Mouse (Mus musculus) lung, embryonic 14.5 days (tissue): Measurements from ENCODE around the gene F11. TPM values are rescaled to one million over a fixed set of nuclear protein-coding genes. Genes with fewer than 3 reads are reported as not detected.

Experiments
- ATAC-seq: fragments of 200-750 bp; cut with Nextera tagmentation; 2 replicates; pipeline ENCODE4 v1.8.0; 2017; ENCODE audit warnings: mild to moderate bottlenecking, moderate TSS enrichment, moderate library complexity; ENCODE audit not compliant: insufficient read depth
- DNase-seq: peaks from one replicate; pipeline ENCODE4 v3.0.0-alpha.2; 2015
- H3K27ac ChIP-seq: fragments of 300-500 bp; sonication (generic); 2 replicates; pipeline ENCODE4 v1.5.1; 2014; ENCODE audit warnings: low read depth, mild to moderate bottlenecking, moderate library complexity
- H3K27me3 ChIP-seq: fragments of 300-500 bp; sonication (generic); 2 replicates; pipeline ENCODE4 v1.6.1; 2014; ENCODE audit warnings: low read length, control low read depth; ENCODE audit not compliant: insufficient read depth
- H3K36me3 ChIP-seq: fragments of 300-500 bp; sonication (generic); 2 replicates; pipeline ENCODE4 v1.6.1; 2014; ENCODE audit warnings: control low read depth; ENCODE audit not compliant: insufficient read depth
- H3K4me1 ChIP-seq: fragments of 300-500 bp; sonication (generic); 2 replicates; pipeline ENCODE4 v1.6.1; 2014; ENCODE audit warnings: antibody characterized with exemption, control low read depth; ENCODE audit not compliant: insufficient read depth
- H3K4me2 ChIP-seq: fragments of 300-500 bp; sonication (generic); 2 replicates; pipeline ENCODE4 v1.6.1; 2014; ENCODE audit warnings: mild to moderate bottlenecking
- H3K4me3 ChIP-seq: fragments of 300-500 bp; sonication (generic); 2 replicates; pipeline ENCODE4 v1.5.1; 2014; ENCODE audit warnings: low read depth, low read length
- H3K9ac ChIP-seq: fragments of 300-500 bp; sonication (generic); 2 replicates; pipeline ENCODE4 v1.6.1; 2014
- H3K9me3 ChIP-seq: fragments of 300-500 bp; sonication (generic); 2 replicates; pipeline ENCODE4 v1.6.1; 2016; ENCODE audit warnings: low read depth, low read length, control low read depth
- CTCF ChIP-seq: IDR thresholded peaks from 2 replicates; pipeline ENCODE4 v1.5.1; 2016; ENCODE audit warnings: antibody characterized with exemption, low read depth
- WGBS: fragments of 180-500 bp; shearing (Covaris S2); extraction: QIAGEN DNeasy Blood & Tissue Kit; methylation state at CpG from one replicate; pipeline ENCODE4 v1.1.7; 2014; 5-methylcytosine and 5-hydroxymethylcytosine counted together
- polyA plus RNA-seq: library from polyadenylated mRNA; unstranded; fragments of >200 nt; fragmentation: Nextera tagmentation; extraction: Ambion mirVana; gene quantifications from 2 replicates; pipeline ENCODE4 v1.2.1, GENCODE M21; 2014

The F11 gene
- polyA plus RNA-seq, 1 experiment from 2014 or later = not detected

DNA sequence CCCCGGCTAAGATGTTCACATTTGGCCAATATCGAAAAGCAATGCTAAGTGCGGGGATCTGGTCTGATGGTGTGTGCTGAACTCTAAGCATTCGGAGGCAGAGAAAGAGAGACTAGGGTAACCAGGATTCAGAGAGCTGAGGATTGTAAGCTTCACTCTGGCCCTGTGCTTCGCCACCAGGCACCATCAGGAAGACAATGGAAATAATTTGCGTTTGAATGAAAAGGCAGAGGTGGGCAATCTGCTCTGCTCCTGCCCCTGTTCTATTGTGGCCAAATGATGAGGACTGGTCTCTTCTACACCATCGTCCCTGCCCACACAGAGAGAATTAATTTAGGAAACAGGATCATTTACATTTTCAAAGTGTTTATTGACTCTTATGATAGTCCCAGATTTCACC is 15.5 kb downstream of the F11 start:
- Histone ChIP-seq H3K4me3 (no peak overlapping the region), H3K27me3 (no peaks in the 10 kb centered on the region), H3K4me2 (no peak overlapping the region), H3K36me3 (no peaks in the 10 kb centered on the region), H3K9me3 (no peaks in the 10 kb centered on the region), H3K9ac (no peak overlapping the region), H3K27ac (no peak overlapping the region), H3K4me1 (no peaks in the 10 kb centered on the region)
- 66% methylated on average over 7 of the region's 7 CpGs for WGBS
- ATAC-seq = no peak
- TF ChIP-seq CTCF = no peak
- DNase-seq = no peak

DNA sequence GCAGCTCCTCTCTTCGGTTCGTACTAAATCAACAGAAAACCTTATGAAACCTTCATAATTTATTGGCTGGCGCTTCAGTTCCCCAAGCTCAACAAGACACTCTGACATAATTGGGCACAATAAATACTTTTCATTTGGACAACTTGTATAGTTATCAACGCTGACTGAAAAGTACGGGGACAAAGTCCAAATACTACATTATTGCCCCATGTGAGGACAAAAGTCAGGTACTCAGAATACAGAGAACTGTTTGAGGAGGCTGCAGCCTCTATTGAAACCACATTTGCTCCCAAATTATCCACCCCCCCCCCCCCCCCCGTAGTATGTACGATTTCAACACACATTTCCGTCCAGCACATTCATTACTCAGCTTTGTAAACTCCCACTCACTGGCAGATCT is 22.5 kb downstream of the F11 start:
- Histone ChIP-seq H3K9me3 (no peaks in the 10 kb centered on the region), H3K9ac (no peak overlapping the region), H3K36me3 (no peaks in the 10 kb centered on the region), H3K4me2 (no peak overlapping the region), H3K4me3 (no peak overlapping the region), H3K27ac (no peak overlapping the region), H3K4me1 (no peaks in the 10 kb centered on the region), H3K27me3 (no peaks in the 10 kb centered on the region)
- 79% methylated on average over 8 of the region's 8 CpGs for WGBS
- DNase-seq (no peak), ATAC-seq (no peak)
- no peak for TF ChIP-seq CTCF

DNA sequence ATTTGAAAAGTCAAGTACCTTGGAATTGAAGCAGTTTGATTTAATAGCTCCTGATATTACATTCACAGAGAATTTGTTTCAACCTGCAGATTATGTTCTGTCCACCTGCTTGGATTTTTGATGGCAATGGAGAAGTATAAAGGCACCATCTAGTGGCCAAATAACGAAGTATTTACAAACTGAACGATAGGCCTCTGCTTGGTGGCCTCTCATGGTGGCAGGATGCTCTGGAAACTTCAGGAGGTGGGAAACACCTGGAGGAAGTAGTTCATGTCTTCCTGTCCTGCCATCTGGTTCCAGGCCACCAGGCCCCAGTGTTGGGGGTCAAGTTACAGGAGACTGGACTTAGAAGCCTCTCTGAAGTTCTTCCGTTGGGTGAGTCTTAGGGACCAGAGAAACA is 23.5 kb downstream of the F11 start:
- DNase-seq = peak; percentile 75
- Histone ChIP-seq H3K36me3 (no peaks in the 10 kb centered on the region), H3K27me3 (no peaks in the 10 kb centered on the region), H3K4me2 (no peak overlapping the region), H3K4me3 (no peak overlapping the region), H3K9ac (no peak overlapping the region), H3K9me3 (no peaks in the 10 kb centered on the region), H3K4me1 (no peaks in the 10 kb centered on the region), H3K27ac (no peak overlapping the region)
- peak; percentile 72 for TF ChIP-seq CTCF
- ATAC-seq = peak; percentile 65; the same call in 1 of the 2 replicates
- WGBS = 22% methylated on average over 3 of the region's 3 CpGs

DNA sequence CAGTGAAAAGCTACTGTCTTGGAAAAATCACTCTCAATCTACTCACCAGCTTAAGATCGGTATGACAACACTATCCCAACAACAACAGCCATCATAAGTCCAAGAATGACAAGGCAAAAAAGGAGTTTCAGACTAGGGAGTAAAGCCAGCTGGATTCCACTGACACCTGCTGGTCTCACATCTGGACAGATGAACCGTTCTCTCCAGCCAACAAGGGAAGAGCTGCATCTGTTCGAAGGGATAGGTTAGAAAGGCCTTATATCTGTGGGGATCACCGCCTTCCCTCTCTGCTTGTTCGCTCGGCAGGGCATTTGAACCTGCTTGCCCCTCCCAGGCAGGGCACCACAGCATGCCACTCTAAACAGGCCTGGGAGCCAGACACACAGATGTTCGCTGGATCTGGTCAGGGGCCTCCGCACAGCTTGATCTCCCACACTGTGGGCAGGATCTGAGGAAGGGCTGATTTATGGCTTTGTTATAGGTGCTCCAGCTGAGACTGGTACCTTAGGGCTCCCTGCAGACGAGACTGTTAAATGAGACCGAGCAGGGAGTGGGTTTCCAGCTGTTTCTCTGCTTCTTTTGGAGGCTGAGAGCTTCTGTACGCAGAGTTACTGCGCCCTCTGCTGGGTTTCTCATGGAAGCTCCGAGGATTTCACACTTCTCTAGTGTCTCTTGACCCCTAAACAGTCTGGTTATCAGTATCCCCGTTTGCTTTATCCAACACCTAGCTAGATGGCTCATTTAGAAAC is 25.5 kb downstream of the F11 start:
- no peaks in the 10 kb centered on the region for H3K9me3 ChIP-seq
- DNase-seq = peak; percentile 90
- no peaks in the 10 kb centered on the region for H3K27me3 ChIP-seq
- no peak overlapping the region for H3K27ac ChIP-seq
- TF ChIP-seq CTCF = peak; percentile 76
- ATAC-seq = peak; percentile 76
- no peak overlapping the region for H3K9ac ChIP-seq
- 0 out of 2 replicates have a peak overlapping the region, but pooled peaks have one; percentile 27 for H3K4me2 ChIP-seq
- no peak overlapping the region for H3K4me3 ChIP-seq
- no peaks in the 10 kb centered on the region for H3K36me3 ChIP-seq
- no peaks in the 10 kb centered on the region for H3K4me1 ChIP-seq
- 17% methylated on average over 14 of the region's 14 CpGs for WGBS

DNA sequence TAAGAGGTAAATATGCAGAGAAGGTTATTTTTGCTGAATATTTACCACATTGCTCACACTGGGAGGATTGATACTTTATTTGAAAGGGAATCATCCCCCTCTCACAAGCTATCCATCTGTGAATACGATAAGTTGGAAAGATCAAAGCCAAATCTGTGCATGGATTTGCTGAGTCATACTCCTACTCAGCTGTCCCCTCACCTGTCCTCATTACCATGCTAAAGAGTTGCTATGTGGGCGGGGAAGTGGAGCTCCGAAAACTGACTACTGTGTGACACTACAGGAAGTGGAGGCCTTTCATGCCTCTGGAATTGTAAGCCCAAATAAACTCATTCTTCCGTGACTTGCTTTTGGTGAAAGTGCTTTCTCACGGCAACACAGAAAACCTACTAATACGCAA is 26.6 kb downstream of the F11 start:
- DNase-seq (no peak), ATAC-seq (no peak)
- Histone ChIP-seq H3K4me1 (no peaks in the 10 kb centered on the region), H3K9ac (no peak overlapping the region), H3K27me3 (no peaks in the 10 kb centered on the region), H3K36me3 (no peaks in the 10 kb centered on the region), H3K27ac (no peak overlapping the region), H3K4me2 (no peak overlapping the region), H3K9me3 (no peaks in the 10 kb centered on the region), H3K4me3 (no peak overlapping the region)
- 81% methylated on average over 6 of the region's 6 CpGs for WGBS
- no peak for TF ChIP-seq CTCF

GRCm38 (mm10) chr8:45233256-45233655 is 28.6 kb downstream of the F11 start:
- no peak for TF ChIP-seq CTCF
- no peaks in the 10 kb centered on the region for H3K4me1 ChIP-seq
- no peak overlapping the region for H3K4me3 ChIP-seq
- no peak overlapping the region for H3K4me2 ChIP-seq
- 65% methylated on average over 3 of the region's 3 CpGs for WGBS
- no peak overlapping the region for H3K9ac ChIP-seq
- H3K27me3 ChIP-seq = no peaks in the 10 kb centered on the region
- no peak for ATAC-seq
- no peaks in the 10 kb centered on the region for H3K9me3 ChIP-seq
- no peak overlapping the region for H3K27ac ChIP-seq
- no peak for DNase-seq
- H3K36me3 ChIP-seq = no peaks in the 10 kb centered on the region

- no peaks in the 10 kb centered on the region for H3K4me1 ChIP-seq
- TF ChIP-seq CTCF = no peak
- no peaks in the 10 kb centered on the region for H3K36me3 ChIP-seq
- H3K4me3 ChIP-seq = no peak overlapping the region
- ATAC-seq = no peak
- peak; percentile 4 for DNase-seq
- H3K27ac ChIP-seq = no peak overlapping the region
- no peaks in the 10 kb centered on the region for H3K9me3 ChIP-seq
- WGBS = 57% methylated on average over 6 of the region's 6 CpGs
- H3K4me2 ChIP-seq = no peak overlapping the region
- no peak overlapping the region for H3K9ac ChIP-seq
- H3K27me3 ChIP-seq = no peaks in the 10 kb centered on the region
Observed at GRCm38 (mm10) chr8:45202476-45202875, 59.4 kb downstream of the F11 start.
